Mouse (Mus musculus) cerebellum, adult 11 months (tissue): ENCODE measurements at regions not wholly inside any gene's neighbourhood (a gene's known extent, or its start where the extent isn't known, plus 50 kb on each side); places are given as distances from the start of the nearest gene placed in this dataset.
A peak's percentile ranks its signal among the peaks of the same experiment; 100 is the strongest.
"Not testable (repeated sequence)": the region's sequence is repeated elsewhere in the genome, so short reads cannot be mapped to it uniquely, and the experiment has no call there.

Experiments used
- DNase-seq: peaks from one replicate; pipeline ENCODE4 v3.0.0; 2022

DNA sequence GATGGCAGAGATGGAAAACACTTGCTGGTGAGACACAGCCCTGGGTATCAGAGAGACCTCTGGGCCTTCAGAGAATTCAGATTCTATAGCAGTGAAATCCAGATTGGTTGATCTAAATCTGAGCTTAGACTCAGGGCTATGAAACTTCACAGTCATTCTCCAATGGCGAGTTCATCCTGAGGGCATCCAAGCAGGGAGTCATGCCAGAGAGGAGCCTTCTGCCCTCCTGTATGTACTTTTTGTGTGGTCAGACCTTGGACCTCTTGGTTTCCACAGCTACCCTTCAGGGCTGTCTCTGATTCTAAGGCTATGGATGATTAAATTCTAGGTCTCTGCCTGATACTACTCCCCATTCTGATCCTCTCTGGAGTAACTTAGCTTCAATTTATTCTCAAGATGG lies 122.0 kb upstream of the Mettl15 start:
- DNase-seq: no peak

DNA sequence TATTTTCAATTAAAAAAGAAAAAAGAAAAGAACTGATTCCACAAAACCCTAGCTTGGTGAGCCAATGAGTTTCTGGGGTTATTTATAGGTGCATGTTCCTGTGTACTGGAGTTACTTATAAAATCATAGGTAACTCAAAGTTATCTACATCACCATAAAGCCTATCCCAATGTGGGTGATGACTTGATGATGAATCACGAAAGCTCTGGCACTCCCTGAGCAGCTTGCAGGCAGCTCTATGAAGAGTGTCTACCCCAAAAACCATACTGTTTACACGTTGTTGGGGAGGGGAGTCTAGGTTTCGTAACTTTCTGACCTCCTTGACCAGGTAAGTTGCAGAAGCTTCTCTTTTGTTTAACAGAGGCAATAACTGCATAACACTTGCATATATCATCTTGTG lies 123.7 kb upstream of the Mettl15 start:
- no peak for DNase-seq

DNA sequence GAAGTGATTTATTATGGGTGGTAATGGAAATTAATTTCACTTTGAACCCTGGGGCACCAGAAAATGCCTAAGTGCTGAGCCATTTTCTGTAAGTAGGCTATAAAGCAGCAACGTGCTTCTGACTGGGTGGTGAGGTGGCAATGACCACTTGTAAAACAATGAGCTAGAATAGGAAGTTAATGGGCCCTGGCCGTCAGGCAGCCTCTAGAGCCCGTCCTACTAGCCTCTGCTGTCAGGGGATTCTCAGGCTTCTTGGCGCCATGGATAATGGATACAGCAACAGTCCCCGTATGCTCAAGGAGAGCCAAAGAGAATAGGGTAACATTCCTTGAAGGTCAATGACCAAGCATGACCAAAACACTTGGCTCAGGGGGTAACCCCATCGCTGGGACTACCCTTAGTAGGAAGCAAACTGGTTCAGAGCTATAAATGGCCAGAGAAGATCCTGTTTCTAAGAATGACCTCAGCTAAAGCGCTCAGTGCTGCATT lies 126.1 kb upstream of the Mettl15 start:
- no peak for DNase-seq

DNA sequence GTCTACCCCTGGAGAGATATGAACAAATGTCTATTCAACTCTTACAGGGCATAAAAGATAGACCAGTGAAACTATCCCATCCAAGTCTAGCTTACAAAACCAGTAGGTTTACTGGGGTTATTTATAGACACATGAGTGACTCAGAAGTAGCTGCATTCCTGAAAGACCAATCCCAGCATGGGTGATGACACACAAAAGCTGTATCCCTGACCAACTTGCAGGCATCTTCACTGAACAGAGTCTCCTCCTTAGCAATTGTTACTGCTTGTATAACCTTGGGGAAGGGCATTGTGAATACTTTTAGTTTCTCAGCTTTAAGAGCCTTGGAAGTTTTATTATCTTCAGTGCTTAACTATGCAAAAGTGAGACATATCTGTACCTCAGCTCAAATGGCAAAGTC lies 139.6 kb upstream of the Mettl15 start:
- DNase-seq: no peak

DNA sequence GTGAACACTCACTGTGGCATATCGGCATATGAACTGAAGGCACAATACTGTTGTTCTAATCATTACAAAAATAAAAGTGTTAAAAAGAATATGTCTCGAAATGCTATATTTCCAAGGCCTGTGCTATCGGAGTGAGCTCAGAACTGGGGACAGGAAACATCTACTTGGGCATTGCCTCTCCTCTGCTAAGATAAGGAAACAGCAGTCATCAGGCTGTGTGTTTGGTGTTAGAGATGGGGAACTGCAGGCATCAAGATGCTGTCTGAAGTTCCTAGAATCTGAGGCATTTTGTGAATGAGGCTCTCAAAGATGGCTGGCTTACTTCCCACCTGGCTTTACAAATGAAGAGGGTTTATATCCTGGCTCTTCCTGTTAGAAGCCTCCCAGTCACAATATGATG lies 150.6 kb upstream of the Mettl15 start:
- no peak for DNase-seq

DNA sequence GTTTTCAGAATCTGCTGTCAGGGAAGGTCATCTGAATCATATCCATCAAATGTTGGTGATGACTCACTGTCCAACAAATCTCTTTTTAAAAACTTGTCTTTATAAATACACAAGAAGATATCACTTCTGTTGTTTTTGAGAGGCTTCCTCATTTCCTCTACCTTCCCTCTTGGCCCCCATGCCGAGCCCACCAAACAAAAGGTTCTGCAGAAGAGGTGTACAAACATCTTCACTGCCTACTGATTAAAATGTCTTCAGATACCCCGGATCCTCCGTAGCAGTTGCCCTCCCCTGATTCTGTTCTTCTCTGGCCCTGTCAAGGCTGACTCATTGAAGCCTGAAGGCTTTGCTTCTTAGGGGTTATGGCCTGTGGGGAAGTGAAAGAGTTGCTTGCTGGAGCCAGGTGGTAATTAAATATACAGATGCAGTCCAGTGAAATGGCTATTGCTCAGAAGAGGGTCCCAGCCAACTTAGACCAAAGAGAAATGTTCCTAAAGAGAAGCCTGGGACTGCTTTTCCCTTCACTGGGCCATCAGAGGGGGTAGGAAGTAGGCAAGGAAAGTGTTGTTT lies 162.1 kb upstream of the Mettl15 start:
- no peak for DNase-seq

DNA sequence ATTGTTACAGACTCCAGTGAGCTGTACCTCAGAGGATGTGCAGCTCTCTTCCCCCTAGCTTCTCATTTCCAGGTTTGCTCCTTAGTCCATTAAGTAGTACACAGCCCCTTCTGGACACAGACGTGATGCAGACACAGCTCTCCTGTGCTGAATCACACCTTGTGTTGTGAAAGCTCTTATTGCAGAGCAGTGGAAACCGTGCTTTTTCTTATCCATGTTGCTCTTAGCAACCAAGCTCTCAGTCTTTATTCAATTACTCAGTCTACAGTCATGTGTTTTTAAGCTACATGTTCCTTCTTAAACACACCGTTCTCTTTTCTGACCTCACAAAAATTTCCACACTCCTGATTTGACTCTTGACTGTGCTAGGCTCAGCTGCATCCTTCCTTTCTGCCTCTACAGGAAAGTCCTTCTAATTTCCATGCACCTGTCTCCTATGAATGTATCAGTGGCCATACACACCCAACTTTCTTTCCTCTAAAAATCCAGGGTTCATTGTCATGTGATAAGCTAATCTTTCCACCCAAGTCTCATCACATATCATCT lies 163.0 kb upstream of the Mettl15 start:
- no peak for DNase-seq

DNA sequence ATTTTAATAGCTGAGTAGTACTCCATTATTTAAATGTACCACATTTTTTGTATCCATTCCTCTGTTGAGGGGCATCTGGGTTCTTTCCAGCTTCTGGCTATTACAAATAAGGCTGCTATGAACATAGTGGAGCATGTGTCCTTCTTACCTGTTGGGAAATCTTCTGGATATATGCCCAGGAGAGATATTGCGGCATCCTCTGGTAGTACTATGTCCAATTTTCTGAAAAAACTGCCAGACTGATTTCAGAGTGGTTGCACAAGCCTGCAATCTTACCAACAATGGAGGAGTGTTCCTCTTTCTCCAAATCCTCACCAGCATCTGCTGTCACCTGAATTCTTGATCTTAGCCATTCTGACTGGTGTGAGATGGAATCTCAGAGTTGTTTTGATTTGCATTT lies 181.7 kb upstream of the Mettl15 start:
- not testable (repeated sequence) for DNase-seq

DNA sequence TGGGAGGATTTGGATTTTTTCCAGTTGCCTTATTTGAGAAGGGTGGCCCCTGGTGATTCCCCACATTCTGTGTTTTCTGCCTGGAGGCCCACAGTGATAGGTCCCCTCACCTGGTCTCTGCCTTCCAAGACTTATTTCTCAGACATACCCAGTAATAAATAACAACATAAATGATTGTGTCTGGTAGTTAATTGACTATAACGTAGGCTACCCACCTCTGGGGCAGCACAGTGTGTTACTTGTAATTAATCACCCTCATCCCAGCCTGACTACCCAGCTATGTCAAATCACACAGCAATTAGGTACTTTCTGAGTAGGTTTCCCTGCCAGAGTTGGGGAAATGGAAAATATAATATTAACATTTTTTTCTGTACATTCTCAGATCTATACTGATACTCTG lies 190.2 kb upstream of the Bdnf start:
- DNase-seq: no peak

DNA sequence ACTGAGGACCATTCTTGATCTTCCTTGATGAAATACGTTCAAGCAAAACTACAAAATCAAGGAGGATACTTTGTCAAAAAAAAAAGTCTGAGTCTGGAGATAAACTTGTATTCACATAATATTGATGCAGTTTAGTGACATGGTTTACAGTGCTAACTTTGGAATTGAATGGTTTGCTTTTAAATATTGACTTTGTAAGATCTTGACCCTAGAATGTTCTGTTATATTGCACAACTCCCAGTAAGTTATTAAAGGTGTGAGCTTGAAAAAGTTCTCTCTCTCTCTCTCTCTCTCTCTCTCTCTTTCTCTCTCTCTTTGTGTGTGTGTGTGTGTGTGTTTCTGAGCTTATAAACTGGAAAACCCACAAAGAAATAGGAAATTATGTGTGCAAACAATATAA lies 186.9 kb upstream of the Bdnf start:
- DNase-seq: no peak

DNA sequence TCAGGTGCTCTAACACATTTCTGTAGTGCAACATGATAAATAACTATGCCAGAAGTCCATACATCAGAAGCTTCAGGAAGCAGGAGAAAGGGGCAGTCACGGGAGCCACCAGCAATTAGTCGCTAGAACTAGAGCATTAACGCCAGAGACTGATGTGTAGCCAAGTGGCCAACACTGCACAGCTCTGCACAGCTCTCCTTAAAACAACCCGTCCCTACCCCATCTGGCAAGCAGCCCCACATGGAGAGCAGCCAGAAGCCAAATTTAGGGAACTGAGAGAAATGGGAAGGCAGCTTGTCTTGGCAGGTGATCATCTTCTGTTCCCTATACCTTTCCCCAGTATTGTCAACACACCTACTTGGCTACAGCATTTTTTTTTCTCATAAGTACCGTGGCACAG lies 172.3 kb upstream of the Bdnf start:
- peak; percentile 63 for DNase-seq

DNA sequence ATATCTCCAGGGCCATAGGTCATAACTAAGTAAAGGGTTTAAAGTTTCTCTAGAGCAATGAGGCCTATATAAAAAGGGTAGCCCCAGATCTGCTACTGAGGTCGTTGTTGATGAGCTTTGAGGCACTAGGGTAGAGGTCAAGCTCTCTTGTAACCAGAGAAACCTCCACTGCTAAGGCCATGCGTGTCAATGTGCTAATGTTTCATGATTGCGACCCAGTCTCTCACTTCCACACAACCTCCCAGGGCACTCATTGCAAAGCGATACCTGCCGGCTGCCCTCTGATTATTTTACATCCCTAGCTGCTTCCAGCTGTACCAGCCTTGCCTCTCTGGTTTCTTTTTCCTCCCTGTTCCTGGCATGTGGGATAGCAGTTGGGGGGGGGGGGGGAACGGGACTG lies 169.6 kb upstream of the Bdnf start:
- DNase-seq: no peak

DNA sequence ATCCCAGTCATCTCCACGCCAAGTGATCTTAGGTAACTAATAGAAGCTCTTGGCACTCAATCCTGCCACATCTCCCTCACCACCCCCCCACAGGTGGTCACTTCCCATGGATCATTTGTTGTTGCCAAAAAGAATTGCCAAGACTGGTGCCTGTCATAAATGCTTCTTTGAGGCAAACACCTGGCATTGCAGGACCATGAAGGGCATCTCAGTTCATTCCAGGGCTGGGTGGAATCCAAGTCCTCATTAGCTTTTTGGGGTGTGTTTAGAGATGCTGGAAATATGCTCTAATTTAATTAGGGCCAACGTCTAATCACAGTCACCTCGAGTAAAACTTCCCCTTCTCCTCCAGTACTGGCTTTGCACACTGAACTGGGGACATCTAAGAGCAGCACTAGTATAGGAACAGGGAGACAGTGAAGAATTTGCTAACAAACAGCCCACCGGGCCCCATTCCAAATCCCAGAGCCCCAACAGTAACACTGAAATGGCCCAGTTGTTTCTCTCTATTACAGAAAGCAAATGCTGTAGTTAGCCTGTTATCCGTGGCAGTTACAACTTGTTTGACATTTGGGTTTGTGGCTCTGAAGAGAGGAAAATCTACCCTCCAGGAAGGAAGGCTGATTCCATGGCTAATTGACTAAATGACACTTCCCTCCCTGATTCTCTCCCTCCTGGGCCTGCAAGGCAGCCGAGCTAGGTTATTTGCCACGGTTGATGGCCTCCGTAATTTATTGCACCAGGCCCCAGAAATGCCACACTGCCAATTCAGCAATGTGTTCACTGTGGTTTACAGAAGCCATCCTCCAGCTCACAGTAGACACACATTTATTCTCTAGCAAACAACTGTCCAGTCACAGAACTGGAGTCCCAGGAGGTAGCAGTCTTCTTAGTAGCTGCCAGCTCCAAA lies 164.2 kb upstream of the Bdnf start:
- no peak for DNase-seq

DNA sequence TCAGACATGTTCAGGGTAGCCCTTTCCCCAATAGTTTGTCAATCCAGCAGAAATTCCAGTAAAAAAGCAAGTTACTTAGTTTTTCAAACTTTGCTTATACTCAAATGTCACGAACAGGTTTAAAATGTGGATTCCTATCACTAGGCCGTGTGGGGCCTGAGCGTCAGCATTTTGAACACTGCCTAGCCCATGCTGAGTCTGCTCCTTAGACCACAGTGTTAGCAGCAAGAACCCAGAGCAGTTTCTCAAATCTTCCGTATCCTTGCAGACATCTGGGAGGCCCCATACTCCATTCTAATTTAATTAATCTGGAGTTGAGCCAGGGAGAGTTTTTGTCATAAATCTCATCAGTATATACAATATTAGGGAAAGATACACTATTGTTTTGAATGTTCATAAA lies 163.4 kb upstream of the Bdnf start:
- no peak for DNase-seq

DNA sequence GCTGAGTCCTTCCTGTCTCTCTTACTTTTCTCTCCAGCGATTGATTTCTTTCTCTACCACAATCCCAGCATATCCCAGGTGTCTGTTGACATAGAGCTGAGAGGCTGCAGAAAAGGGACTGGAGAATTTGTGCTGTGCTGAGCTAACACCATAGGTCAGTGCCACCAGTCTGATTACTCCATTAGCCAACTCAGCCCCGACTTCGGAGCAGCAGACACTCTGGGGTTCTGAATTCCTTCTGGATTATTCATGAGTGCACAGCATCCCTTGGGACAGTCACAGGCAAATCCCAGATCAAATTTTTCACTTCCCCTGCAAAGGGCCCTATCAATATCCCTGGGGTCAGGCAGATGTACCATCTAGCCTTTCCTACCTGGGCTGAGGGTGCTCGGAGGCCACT lies 155.2 kb upstream of the Bdnf start:
- DNase-seq: no peak

DNA sequence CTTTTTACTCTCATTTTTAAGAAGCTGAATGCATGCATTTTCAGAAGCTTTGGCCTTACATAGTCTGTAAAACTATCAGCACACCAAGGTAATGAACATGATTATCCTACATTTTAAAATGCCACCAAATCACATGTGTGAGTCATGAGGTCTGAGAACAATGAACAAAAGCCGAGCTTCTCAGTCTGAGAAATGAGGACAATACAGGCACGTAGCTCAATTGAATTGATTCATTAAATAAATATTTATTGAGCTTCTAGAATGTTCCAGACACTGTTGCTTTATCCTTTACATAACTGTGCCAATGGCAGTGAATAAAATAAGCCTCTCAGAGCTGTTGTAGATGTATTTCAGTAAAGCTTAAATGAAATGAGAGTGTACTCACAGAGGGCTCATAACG lies 154.0 kb upstream of the Bdnf start:
- no peak for DNase-seq

DNA sequence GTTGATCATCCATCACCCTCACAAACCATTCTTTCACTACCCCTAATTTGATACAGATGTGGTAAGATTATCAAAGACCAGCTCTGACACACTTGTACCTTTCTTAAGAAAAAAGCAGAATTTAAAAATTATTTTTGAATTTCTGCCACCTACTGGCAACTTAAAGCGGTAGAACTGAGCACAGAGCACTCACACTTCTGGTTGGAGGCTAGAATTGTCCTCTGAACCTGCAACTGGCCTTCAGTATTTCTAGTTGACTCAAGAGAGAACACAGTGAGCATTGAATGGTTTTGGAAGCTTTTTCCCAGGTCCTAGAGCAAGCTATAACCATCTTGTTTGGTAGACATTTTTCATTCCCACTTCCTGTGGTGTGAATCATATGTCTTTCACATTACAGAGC lies 135.0 kb upstream of the Bdnf start:
- no peak for DNase-seq

DNA sequence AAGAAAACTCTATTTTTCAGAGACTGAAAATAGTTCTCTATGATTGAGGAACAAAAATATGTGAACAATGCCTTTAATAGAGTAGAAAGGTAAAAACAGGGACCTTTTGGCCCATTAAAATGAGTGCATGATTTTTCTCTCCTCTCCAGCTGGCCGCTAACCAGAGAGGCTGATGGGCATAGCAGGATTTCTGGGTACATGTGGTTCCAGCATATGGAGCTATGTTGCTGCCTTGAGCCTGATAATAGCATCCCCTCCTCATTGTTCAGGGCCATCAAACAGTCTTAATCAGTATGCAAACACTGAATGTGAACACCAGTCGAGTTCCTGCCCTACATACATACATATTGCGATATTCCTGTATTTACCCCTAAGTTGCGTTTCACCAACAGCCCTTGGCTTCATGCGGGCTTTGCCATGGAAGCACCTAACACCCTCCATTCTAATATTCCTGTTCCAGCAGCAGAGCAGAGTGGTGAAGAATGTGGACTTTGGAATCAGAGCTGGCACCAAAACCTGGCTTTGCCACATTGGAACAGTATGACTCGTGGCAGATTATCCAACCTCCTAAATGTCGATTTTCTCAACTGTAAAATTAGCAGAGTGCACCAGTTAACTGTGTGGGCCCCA lies 127.9 kb upstream of the Bdnf start:
- DNase-seq: peak; percentile 73

DNA sequence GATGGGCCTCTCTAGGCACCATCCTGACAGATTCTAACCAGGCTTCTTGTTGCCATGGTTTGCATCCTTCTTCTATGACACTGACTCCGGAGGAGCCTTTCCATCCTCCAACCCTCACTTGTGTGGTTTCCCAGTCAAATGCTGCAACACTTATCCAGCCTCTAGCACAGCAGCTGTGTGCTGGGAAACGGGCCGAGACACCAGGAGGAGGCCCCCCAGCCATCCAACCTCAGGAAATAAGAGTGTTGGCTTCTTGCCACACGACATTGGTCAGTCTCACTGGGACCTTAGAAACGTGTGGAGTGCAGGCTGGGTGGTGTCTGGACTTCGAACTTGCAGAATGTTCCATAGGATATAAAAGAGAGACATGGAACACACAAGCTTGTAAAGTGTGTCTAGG lies 119.9 kb upstream of the Bdnf start:
- DNase-seq: no peak

DNA sequence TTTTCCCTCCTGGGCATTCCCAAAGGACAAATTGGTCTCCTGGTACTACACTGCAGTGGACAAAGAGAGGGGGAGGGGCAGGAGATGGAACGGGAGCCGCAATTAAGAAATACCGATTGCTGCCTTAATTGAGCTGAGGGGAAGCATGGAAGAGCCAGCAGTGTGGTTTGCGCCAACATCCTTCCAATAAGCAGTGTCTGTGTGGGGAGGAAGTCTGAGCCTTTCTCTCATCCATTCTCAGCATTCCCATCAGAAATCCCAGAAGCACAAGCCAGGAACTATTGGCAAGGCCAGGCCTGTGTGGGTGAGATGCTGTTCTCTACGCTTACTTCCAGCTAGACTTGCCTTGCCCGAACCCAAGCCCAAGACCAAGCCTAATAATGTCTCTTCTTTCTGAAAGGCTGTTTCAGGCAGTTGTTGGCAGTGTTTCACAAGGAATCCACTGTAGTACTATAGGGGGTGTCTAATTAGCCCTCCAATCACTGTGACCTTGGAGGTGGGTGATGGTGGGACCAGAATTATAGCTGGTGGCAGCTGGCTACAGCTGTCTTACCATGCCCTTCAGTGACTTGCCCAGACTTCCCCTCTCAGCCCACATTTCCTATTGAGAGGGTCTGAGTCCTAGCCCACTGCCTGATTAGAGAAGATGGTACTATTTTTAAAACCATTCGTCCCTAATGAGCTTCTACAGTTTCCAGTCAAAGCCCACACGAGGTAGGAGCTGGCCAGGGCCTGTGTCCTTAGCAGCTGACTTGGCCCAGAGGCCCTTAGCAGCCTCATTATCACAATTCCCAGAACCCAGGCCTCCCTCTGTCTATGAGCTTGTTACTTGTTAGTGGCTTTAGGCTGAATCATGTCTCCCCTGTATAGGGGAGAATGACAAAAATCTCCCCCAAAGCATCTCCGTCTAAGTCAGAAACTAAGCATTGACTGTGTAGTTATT lies 115.1 kb upstream of the Bdnf start:
- no peak for DNase-seq

DNA sequence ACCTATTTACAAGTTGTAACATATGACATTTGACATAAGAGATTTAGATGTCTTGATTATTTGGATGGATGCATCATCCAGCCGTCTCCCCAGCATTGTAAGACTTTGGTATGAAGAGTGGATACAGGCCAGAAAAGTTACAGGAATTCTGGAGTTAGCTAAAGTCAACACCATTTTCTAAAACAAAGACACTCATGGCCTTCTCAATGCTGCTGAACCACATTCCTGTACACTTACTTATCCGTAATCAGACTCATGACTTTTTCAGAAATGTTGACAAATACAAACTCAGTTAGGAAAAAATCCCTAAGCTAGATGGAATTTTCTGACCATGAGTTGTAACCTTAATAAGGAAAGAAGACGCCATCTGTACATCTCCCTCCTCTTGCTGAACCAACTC lies 111.5 kb upstream of the Bdnf start:
- no peak for DNase-seq

DNA sequence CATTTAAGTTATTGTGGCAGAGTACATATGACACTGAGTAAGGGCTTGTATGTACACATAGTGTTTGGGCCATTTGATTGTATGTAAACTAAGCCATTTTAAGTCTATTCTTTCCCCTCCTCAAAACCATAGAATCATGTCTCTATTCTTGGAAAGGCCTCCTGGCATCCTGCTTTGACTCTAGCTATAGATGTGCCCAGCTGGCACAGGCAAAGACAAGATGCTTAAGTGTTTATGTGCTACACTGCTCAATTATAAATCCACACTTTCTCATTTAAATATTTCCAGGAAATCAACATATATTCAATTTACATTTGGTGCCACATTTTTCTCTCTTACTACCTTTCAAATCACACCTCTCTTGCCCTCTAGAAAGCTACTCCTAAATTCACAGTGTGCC lies 97.6 kb upstream of the Bdnf start:
- DNase-seq: no peak

DNA sequence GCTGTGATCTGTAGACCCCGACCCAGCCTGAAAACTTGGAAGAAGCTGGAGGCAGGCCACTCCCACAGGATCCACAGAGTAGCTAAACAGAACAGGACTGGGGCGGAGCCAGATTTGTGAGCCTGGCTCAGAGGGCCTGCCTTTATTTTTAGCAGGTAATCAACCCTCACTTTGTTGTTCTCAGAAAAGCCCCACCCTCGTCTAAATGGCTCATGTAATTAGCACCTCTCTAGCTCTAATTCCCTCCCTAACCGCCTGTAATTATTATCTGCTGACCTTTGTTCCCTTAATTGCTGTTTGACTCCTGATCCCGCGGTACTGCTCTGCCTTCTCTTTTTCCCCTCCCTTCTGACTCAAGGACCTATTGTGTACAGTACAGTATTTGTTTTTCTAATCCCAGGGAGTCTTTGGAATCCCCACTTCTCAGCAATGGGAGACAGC lies 95.6 kb upstream of the Bdnf start:
- no peak for DNase-seq
